Mouse (Mus musculus) midbrain, embryonic 11.5 days (tissue): Measurements from ENCODE around the gene Bmx. TPM values are rescaled to one million over a fixed set of nuclear protein-coding genes. Genes with fewer than 3 reads are reported as not detected.

Source experiments
- ATAC-seq: fragments of 200-750 bp; cut with Nextera tagmentation; 2 replicates; pipeline ENCODE4 v1.8.0; 2017; ENCODE audit warnings: moderate TSS enrichment, moderate library complexity; ENCODE audit not compliant: low FRiP score
- DNase-seq: peaks from one replicate; pipeline ENCODE4 v3.0.0; 2015; ENCODE audit warnings: low spot score; ENCODE audit errors: missing footprints
- H3K27ac ChIP-seq: fragments of 300-500 bp; sonication (generic); 2 replicates; pipeline ENCODE4 v1.5.1; 2014; ENCODE audit warnings: low read depth, low read length
- H3K27me3 ChIP-seq: fragments of 300-500 bp; sonication (generic); 2 replicates; pipeline ENCODE4 v1.6.1; 2014; ENCODE audit warnings: mild to moderate bottlenecking, low read length, moderate library complexity, mixed read lengths; ENCODE audit not compliant: control insufficient read depth, insufficient read depth
- H3K36me3 ChIP-seq: fragments of 300-500 bp; sonication (generic); 2 replicates; pipeline ENCODE4 v1.6.1; 2014; ENCODE audit warnings: mild to moderate bottlenecking, low read length, moderate library complexity, mixed read lengths; ENCODE audit not compliant: control insufficient read depth, insufficient read depth
- H3K4me1 ChIP-seq: fragments of 300-500 bp; sonication (generic); 2 replicates; pipeline ENCODE4 v1.6.1; 2014; ENCODE audit warnings: low read length; ENCODE audit not compliant: control insufficient read depth, insufficient read depth
- H3K4me2 ChIP-seq: fragments of 300-500 bp; sonication (generic); 2 replicates; pipeline ENCODE4 v1.6.1; 2014; ENCODE audit warnings: mild to moderate bottlenecking, moderate library complexity
- H3K4me3 ChIP-seq: fragments of 300-500 bp; sonication (generic); 2 replicates; pipeline ENCODE4 v1.5.1; 2014; ENCODE audit warnings: low read depth, low read length
- H3K9ac ChIP-seq: fragments of 300-500 bp; sonication (generic); 2 replicates; pipeline ENCODE4 v1.6.1; 2014; ENCODE audit warnings: low read length
- H3K9me3 ChIP-seq: fragments of 300-500 bp; sonication (generic); 2 replicates; pipeline ENCODE4 v1.6.1; 2016; ENCODE audit warnings: low read length; ENCODE audit not compliant: control insufficient read depth
- WGBS: fragments of 180-500 bp; shearing (Covaris S2); extraction: QIAGEN DNeasy Blood & Tissue Kit; methylation state at CpG from one replicate; pipeline ENCODE4 v1.1.7; 2014; 5-methylcytosine and 5-hydroxymethylcytosine counted together
- polyA plus RNA-seq: library from polyadenylated mRNA; unstranded; fragments of >200 nt; fragmentation: Nextera tagmentation; extraction: Ambion mirVana; gene quantifications from 2 replicates; pipeline ENCODE4 v1.2.1, GENCODE M21; 2014

The Bmx gene
- polyA plus RNA-seq, 1 experiment from 2014 or later, result 0.66 TPM

- ATAC-seq (no peak), DNase-seq (no peak)
- Histone ChIP-seq H3K9me3 (no peaks in the 10 kb centered on the region), H3K36me3 (no peaks in the 10 kb centered on the region), H3K9ac (no peak overlapping the region), H3K4me1 (no peaks in the 10 kb centered on the region), H3K4me2 (no peak overlapping the region), H3K27ac (no peak overlapping the region), H3K4me3 (no peak overlapping the region), H3K27me3 (peaks cover 4% of the 10 kb centered on the region; the same call in 1 of the 2 replicates)
- WGBS, result 50% methylated on average over 1 of the region's 1 CpGs
These were observed 6.9 kb upstream of the Bmx start for GRCm38 (mm10) chrX:164264861-164265260.

- Histone ChIP-seq H3K9ac (no peak overlapping the region), H3K4me2 (no peak overlapping the region), H3K4me3 (no peak overlapping the region), H3K9me3 (no peaks in the 10 kb centered on the region), H3K27ac (no peak overlapping the region), H3K27me3 (peaks cover 2% of the 10 kb centered on the region; the same call in 1 of the 2 replicates), H3K4me1 (no peaks in the 10 kb centered on the region), H3K36me3 (no peaks in the 10 kb centered on the region)
- no peak for DNase-seq
- WGBS, result 54% methylated on average over 2 of the region's 2 CpGs
- no peak for ATAC-seq
These were observed 4.3 kb upstream of the Bmx start for GRCm38 (mm10) chrX:164262286-164262685.

- Histone ChIP-seq H3K9ac (no peak overlapping the region), H3K27ac (no peak overlapping the region), H3K4me3 (no peak overlapping the region), H3K36me3 (no peaks in the 10 kb centered on the region), H3K4me2 (no peak overlapping the region), H3K4me1 (no peaks in the 10 kb centered on the region), H3K27me3 (no peaks in the 10 kb centered on the region; the same call in 1 of the 2 replicates), H3K9me3 (no peaks in the 10 kb centered on the region)
- 90% methylated on average over 5 of the region's 5 CpGs for WGBS
- DNase-seq (no peak), ATAC-seq (no peak)
These were observed 669 bp upstream of the Bmx start for GRCm38 (mm10) chrX:164258662-164259061.

- H3K4me2 ChIP-seq, result no peak overlapping the region
- H3K4me3 ChIP-seq, result no peak overlapping the region
- H3K27ac ChIP-seq, result no peak overlapping the region
- no peak for ATAC-seq
- 80% methylated on average over 3 of the region's 3 CpGs for WGBS
- H3K9ac ChIP-seq, result no peak overlapping the region
- H3K4me1 ChIP-seq, result no peaks in the 10 kb centered on the region
- DNase-seq, result no peak
- H3K9me3 ChIP-seq, result no peaks in the 10 kb centered on the region
- H3K27me3 ChIP-seq, result no peaks in the 10 kb centered on the region; the same call in 1 of the 2 replicates
- H3K36me3 ChIP-seq, result no peaks in the 10 kb centered on the region
These were observed 1.5 kb downstream of the Bmx start for GRCm38 (mm10) chrX:164256527-164256926.

GRCm38 (mm10) chrX:164246722-164247121, 11.3 kb downstream of the Bmx start:
- Histone ChIP-seq H3K27ac (no peak overlapping the region), H3K27me3 (peaks cover 2% of the 10 kb centered on the region; the same call in 1 of the 2 replicates), H3K9me3 (no peaks in the 10 kb centered on the region), H3K36me3 (no peaks in the 10 kb centered on the region), H3K4me2 (no peak overlapping the region), H3K4me1 (no peaks in the 10 kb centered on the region; the same call in 1 of the 2 replicates), H3K4me3 (no peak overlapping the region), H3K9ac (no peak overlapping the region)
- ATAC-seq (no peak), DNase-seq (no peak)
- WGBS, result 65% methylated on average over 2 of the region's 2 CpGs

- Histone ChIP-seq H3K27ac (no peak overlapping the region), H3K4me3 (no peak overlapping the region), H3K9me3 (no peaks in the 10 kb centered on the region), H3K36me3 (no peaks in the 10 kb centered on the region), H3K4me1 (no peaks in the 10 kb centered on the region; the same call in 1 of the 2 replicates), H3K9ac (no peak overlapping the region), H3K4me2 (0 out of 2 replicates have a peak overlapping the region, but pooled peaks have one; percentile 7), H3K27me3 (peaks cover 2% of the 10 kb centered on the region; the same call in 1 of the 2 replicates)
- DNase-seq (peak; percentile 83), ATAC-seq (peak; percentile 75)
- WGBS, result 14% methylated on average over 5 of the region's 5 CpGs
These were observed 12.3 kb downstream of the Bmx start for GRCm38 (mm10) chrX:164245714-164246113.

GRCm38 (mm10) chrX:164233380-164233779, 24.6 kb downstream of the Bmx start:
- no peak overlapping the region for H3K27ac ChIP-seq
- H3K9ac ChIP-seq, result no peak overlapping the region
- no peaks in the 10 kb centered on the region for H3K36me3 ChIP-seq
- ATAC-seq (no peak), DNase-seq (no peak)
- 69% methylated on average over 8 of the region's 8 CpGs for WGBS
- H3K4me3 ChIP-seq, result no peak overlapping the region
- H3K4me2 ChIP-seq, result no peak overlapping the region
- no peaks in the 10 kb centered on the region for H3K27me3 ChIP-seq
- H3K4me1 ChIP-seq, result no peaks in the 10 kb centered on the region
- no peaks in the 10 kb centered on the region for H3K9me3 ChIP-seq

- no peaks in the 10 kb centered on the region for H3K36me3 ChIP-seq
- H3K27me3 ChIP-seq, result no peaks in the 10 kb centered on the region
- no peak for DNase-seq
- no peak for ATAC-seq
- no peak overlapping the region for H3K4me2 ChIP-seq
- H3K4me3 ChIP-seq, result no peak overlapping the region
- WGBS, result 73% methylated on average over 2 of the region's 2 CpGs
- H3K9ac ChIP-seq, result no peak overlapping the region
- H3K4me1 ChIP-seq, result no peaks in the 10 kb centered on the region
- no peaks in the 10 kb centered on the region for H3K9me3 ChIP-seq
- no peak overlapping the region for H3K27ac ChIP-seq
These were observed 36.0 kb downstream of the Bmx start for GRCm38 (mm10) chrX:164221989-164222388.

- no peak for ATAC-seq
- H3K27ac ChIP-seq, result no peak overlapping the region
- H3K4me2 ChIP-seq, result no peak overlapping the region
- H3K4me1 ChIP-seq, result no peaks in the 10 kb centered on the region
- 77% methylated on average over 5 of the region's 5 CpGs for WGBS
- no peak overlapping the region for H3K4me3 ChIP-seq
- no peaks in the 10 kb centered on the region for H3K27me3 ChIP-seq
- H3K9ac ChIP-seq, result no peak overlapping the region
- DNase-seq, result no peak
- H3K36me3 ChIP-seq, result no peaks in the 10 kb centered on the region
- no peaks in the 10 kb centered on the region for H3K9me3 ChIP-seq
These were observed 57.4 kb downstream of the Bmx start for GRCm38 (mm10) chrX:164200547-164200946.
